ENCODE assay signal across 8 mouse cellular contexts in the genomic region with DNA sequence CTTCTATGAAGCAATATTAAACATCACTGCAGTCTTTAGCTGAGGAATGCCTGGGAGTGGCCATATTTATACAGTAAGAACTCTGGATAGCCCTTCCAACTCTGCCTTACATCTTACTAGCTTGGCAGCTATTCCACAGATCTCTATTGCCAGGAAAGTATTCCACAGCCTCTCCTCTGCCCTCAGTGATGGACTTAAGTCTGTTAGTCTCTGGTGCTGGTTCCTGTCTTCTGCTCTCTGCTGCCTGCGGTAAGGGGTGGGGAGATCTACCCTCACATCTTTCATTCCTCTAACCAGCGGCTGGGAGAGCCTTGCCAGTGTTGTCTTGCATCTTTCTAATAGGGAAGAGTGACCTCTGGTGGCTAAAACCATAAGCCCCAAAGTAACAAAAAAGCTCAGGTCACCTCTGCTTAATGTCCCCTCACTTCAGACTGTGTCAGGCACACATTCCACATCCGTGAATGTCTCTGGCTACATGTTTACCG. TPM values are rescaled to one million over a fixed set of nuclear protein-coding genes. Genes with fewer than 3 reads are reported as not detected.
DNase-seq lines count a peak whose midpoint lies in the region; ATAC-seq and TF ChIP-seq lines count a peak whose summit lies in the region.

No protein-coding gene starts in this region.

- no peak overlapping the region for H3K4me2 ChIP-seq in forebrain, postnatal 0 days (ENCODE audit: low read depth)
- H3K4me2 ChIP-seq in hindbrain, postnatal 0 days (ENCODE audit: low read depth, low read length): no peak overlapping the region
- H3K4me2 ChIP-seq in stomach, postnatal 0 days (replicated peaks; ENCODE audit: low read depth): no peak overlapping the region

- no peak for TF ChIP-seq EP300 in stomach, postnatal 0 days (optimal IDR thresholded peaks at IDR 0.05)

- H3K4me3 ChIP-seq in forebrain, postnatal 0 days (ENCODE audit: low read depth, low read length): no peak overlapping the region
- no peak overlapping the region for H3K4me3 ChIP-seq in hindbrain, postnatal 0 days (ENCODE audit: low read length)
- no peak overlapping the region for H3K4me3 ChIP-seq in stomach, postnatal 0 days (ENCODE audit: low read depth, low read length)

- H3K9ac ChIP-seq in forebrain, postnatal 0 days: no peak overlapping the region
- no peak overlapping the region for H3K9ac ChIP-seq in hindbrain, postnatal 0 days (replicated peaks; ENCODE audit: low read length)
- H3K9ac ChIP-seq in stomach, postnatal 0 days (ENCODE audit: low read length): no peak overlapping the region

- ATAC-seq in forebrain, postnatal 0 days: no peak; the same call in 1 of the 2 replicates
- ATAC-seq in hindbrain, postnatal 0 days: peak; percentile 47; the same call in 1 of the 2 replicates
- peak; percentile 80 for ATAC-seq in megakaryocyte, adult 5-6 weeks (ENCODE audit: poor library complexity, severe bottlenecking)
- ATAC-seq in stomach, postnatal 0 days (ENCODE audit: low FRiP score, low TSS enrichment): peak; percentile 87

- H3K27ac ChIP-seq in forebrain, postnatal 0 days (ENCODE audit: low read depth, low read length): no peak overlapping the region
- no peak overlapping the region for H3K27ac ChIP-seq in hindbrain, postnatal 0 days
- peak overlapping the region; percentile 53; the same call in 1 of the 2 replicates for H3K27ac ChIP-seq in stomach, postnatal 0 days (replicated peaks)

- peak; percentile 69 for TF ChIP-seq CTCF in forebrain, postnatal 0 days (IDR thresholded peaks at IDR 0.05; ENCODE audit: low read depth)
- peak; percentile 74 for TF ChIP-seq CTCF in hindbrain, postnatal 0 days (IDR thresholded peaks at IDR 0.05; ENCODE audit: low read depth)
- TF ChIP-seq CTCF in stomach, postnatal 0 days (IDR thresholded peaks at IDR 0.05; ENCODE audit: low read depth): peak; percentile 85

- peak; percentile 57 for DNase-seq in testis, postnatal 10 days (ENCODE audit: low spot score)
- no peak for DNase-seq in testis, postnatal 14 days (ENCODE audit: low spot score)
- peak; percentile 23 for DNase-seq in c-Kit-positive CD71-positive TER-119-negative erythroid progenitor cells, embryonic 14.5 days (ENCODE audit: low read depth)
- peak; percentile 53 for DNase-seq in forebrain, postnatal 0 days
- peak; percentile 73 for DNase-seq in hindbrain, postnatal 0 days (ENCODE audit: low spot score)
- peak; percentile 52 for DNase-seq in left cerebral cortex, adult 11 months (ENCODE audit: low spot score)
- DNase-seq in stomach, postnatal 0 days (ENCODE audit: low spot score): peak; percentile 55

- WGBS in forebrain, postnatal 0 days: 23% methylated on average over 4 of the region's 4 CpGs
- 21% methylated on average over 4 of the region's 4 CpGs for WGBS in hindbrain, postnatal 0 days
- 12% methylated on average over 4 of the region's 4 CpGs for WGBS in stomach, postnatal 0 days

- H3K9me3 ChIP-seq in forebrain, postnatal 0 days (ENCODE audit: low read length): no peaks in the 10 kb centered on the region
- H3K9me3 ChIP-seq in hindbrain, postnatal 0 days (ENCODE audit: low read length): no peaks in the 10 kb centered on the region
- no peaks in the 10 kb centered on the region for H3K9me3 ChIP-seq in stomach, postnatal 0 days (ENCODE audit: control insufficient read depth, low read length)

- H3K4me1 ChIP-seq in forebrain, postnatal 0 days (ENCODE audit: insufficient read depth): no peaks in the 10 kb centered on the region
- no peaks in the 10 kb centered on the region for H3K4me1 ChIP-seq in hindbrain, postnatal 0 days (ENCODE audit: insufficient read depth, low read length)
- H3K4me1 ChIP-seq in stomach, postnatal 0 days (replicated peaks; ENCODE audit: control insufficient read depth, insufficient read depth): peaks cover 2% of the 10 kb centered on the region; the same call in 1 of the 2 replicates

- no peaks in the 10 kb centered on the region for H3K36me3 ChIP-seq in forebrain, postnatal 0 days (ENCODE audit: insufficient read depth)
- no peaks in the 10 kb centered on the region for H3K36me3 ChIP-seq in hindbrain, postnatal 0 days (ENCODE audit: insufficient read depth, low read length)
- H3K36me3 ChIP-seq in stomach, postnatal 0 days (ENCODE audit: control insufficient read depth, insufficient read depth, low read length): no peaks in the 10 kb centered on the region

- H3K27me3 ChIP-seq in forebrain, postnatal 0 days (ENCODE audit: insufficient read depth, low read length): no peaks in the 10 kb centered on the region
- no peaks in the 10 kb centered on the region for H3K27me3 ChIP-seq in hindbrain, postnatal 0 days (ENCODE audit: insufficient read depth, low read length)
- no peaks in the 10 kb centered on the region for H3K27me3 ChIP-seq in stomach, postnatal 0 days (ENCODE audit: control insufficient read depth, insufficient read depth, low read length)

RNA-seq across cellular contexts. Expression of a gene that starts 46.6 kb away (rescaled TPM):
- total RNA-seq in forebrain, postnatal 0 days (2014; rRNA removed): 8.8 and 10.6 TPM in 2 replicates
- polyA plus RNA-seq in forebrain, postnatal 0 days (2015; fragmentation: Nextera tagmentation; extraction: Ambion mirVana): 2.4 and 2.8 TPM in 2 replicates
- total RNA-seq in hindbrain, postnatal 0 days (2014; rRNA removed): 15.0 and 18.6 TPM in 2 replicates
- 5.5 and 6.5 TPM in 2 replicates for polyA plus RNA-seq in hindbrain, postnatal 0 days (2015; fragmentation: Nextera tagmentation; extraction: Ambion mirVana)
- total RNA-seq in megakaryocyte, adult 5-6 weeks (2015): 13.3 and 16.1 TPM in 2 replicates
- 20.7 and 26.0 TPM in 2 replicates for total RNA-seq in megakaryocyte, adult 5-6 weeks (2017)
- 4.9 and 5.9 TPM in 2 replicates for polyA plus RNA-seq in stomach, postnatal 0 days (2015; fragmentation: Nextera tagmentation; extraction: Ambion mirVana)
